Mouse (Mus musculus) intestine, postnatal 0 days (tissue): ENCODE measurements around the gene Sdhaf1. TPM values are rescaled to one million over a fixed set of nuclear protein-coding genes. Genes with fewer than 3 reads are reported as not detected.

Source experiments
- ATAC-seq: fragments of 200-750 bp; cut with Nextera tagmentation; 2 replicates; pipeline ENCODE4 v1.8.0; 2017; ENCODE audit warnings: mild to moderate bottlenecking, moderate TSS enrichment, moderate library complexity
- H3K27ac ChIP-seq: fragments of 300-500 bp; sonication (generic); 2 replicates; pipeline ENCODE4 v1.5.1; 2014; ENCODE audit warnings: mild to moderate bottlenecking, low read depth, low read length, moderate library complexity
- H3K27me3 ChIP-seq: fragments of 300-500 bp; sonication (generic); replicated peaks from 2 replicates; pipeline ENCODE4 v1.6.1; 2014; ENCODE audit warnings: low read length, mixed read lengths; ENCODE audit not compliant: control insufficient read depth, insufficient read depth
- H3K36me3 ChIP-seq: fragments of 300-500 bp; sonication (generic); 2 replicates; pipeline ENCODE4 v1.6.1; 2014; ENCODE audit warnings: mild to moderate bottlenecking, moderate library complexity; ENCODE audit not compliant: control insufficient read depth, insufficient read depth
- H3K4me1 ChIP-seq: fragments of 300-500 bp; sonication (generic); replicated peaks from 2 replicates; pipeline ENCODE4 v1.6.1; 2014; ENCODE audit warnings: antibody characterized with exemption, low read length, mixed read lengths; ENCODE audit not compliant: control insufficient read depth, insufficient read depth
- H3K4me2 ChIP-seq: fragments of 300-500 bp; sonication (generic); replicated peaks from 2 replicates; pipeline ENCODE4 v1.6.1; 2014; ENCODE audit warnings: low read depth, mild to moderate bottlenecking, moderate library complexity
- H3K4me3 ChIP-seq: fragments of 300-500 bp; sonication (generic); 2 replicates; pipeline ENCODE4 v1.5.1; 2014; ENCODE audit warnings: low read depth, low read length
- H3K9ac ChIP-seq: fragments of 300-500 bp; sonication (generic); 2 replicates; pipeline ENCODE4 v1.6.1; 2014; ENCODE audit warnings: mild to moderate bottlenecking, low read depth, low read length
- H3K9me3 ChIP-seq: fragments of 300-500 bp; sonication (generic); 2 replicates; pipeline ENCODE4 v1.6.1; 2016; ENCODE audit warnings: mixed run types; ENCODE audit not compliant: control insufficient read depth
- CTCF ChIP-seq: sonication (generic); IDR thresholded peaks from 2 replicates; pipeline ENCODE4 v1.5.1; 2016; ENCODE audit warnings: low read depth, mild to moderate bottlenecking, control low read depth, antibody characterized with exemption, moderate library complexity
- WGBS: fragments of 180-500 bp; shearing (Covaris S2); extraction: QIAGEN DNeasy Blood & Tissue Kit; methylation state at CpG from one replicate; pipeline ENCODE4 v1.1.7; 2014; 5-methylcytosine and 5-hydroxymethylcytosine counted together
- polyA plus RNA-seq: library from polyadenylated mRNA; unstranded; fragments of >200 nt; fragmentation: Nextera tagmentation; extraction: Ambion mirVana; gene quantifications from 2 replicates; pipeline ENCODE4 v1.2.1, GENCODE M21; 2015

Gene Sdhaf1
- polyA plus RNA-seq, 1 experiment from 2014 or later = 18.3 TPM

- no peaks in the 10 kb centered on the region for H3K27me3 ChIP-seq
- H3K27ac ChIP-seq = 0 out of 2 replicates have a peak overlapping the region, but pooled peaks have one; percentile 62
- H3K9ac ChIP-seq = no peak overlapping the region
- no peaks in the 10 kb centered on the region for H3K9me3 ChIP-seq
- no peaks in the 10 kb centered on the region; the same call in 1 of the 2 replicates for H3K36me3 ChIP-seq
- 44% methylated on average over 7 of the region's 7 CpGs for WGBS
- peak; percentile 59; the same call in 1 of the 2 replicates for ATAC-seq
- H3K4me3 ChIP-seq = peak overlapping the region; percentile 23
- TF ChIP-seq CTCF = no peak
- peak overlapping the region; percentile 62 for H3K4me2 ChIP-seq
- H3K4me1 ChIP-seq = 0 out of 2 replicates have a peak, but pooled peaks cover 9% of the 10 kb centered on the region
These were observed 34.9 kb upstream of the Sdhaf1 start for GRCm38 (mm10) chr7:30358378-30359186.

GRCm38 (mm10) chr7:30354059-30354458 is 30.4 kb upstream of the Sdhaf1 start:
- 0 out of 2 replicates have a peak, but pooled peaks cover 4% of the 10 kb centered on the region for H3K4me1 ChIP-seq
- H3K27ac ChIP-seq = no peak overlapping the region
- H3K27me3 ChIP-seq = 0 out of 2 replicates have a peak, but pooled peaks cover 3% of the 10 kb centered on the region
- H3K4me3 ChIP-seq = no peak overlapping the region
- no peak overlapping the region for H3K4me2 ChIP-seq
- H3K9ac ChIP-seq = no peak overlapping the region
- no peak for TF ChIP-seq CTCF
- H3K9me3 ChIP-seq = no peaks in the 10 kb centered on the region
- 77% methylated on average over 4 of the region's 4 CpGs for WGBS
- no peaks in the 10 kb centered on the region for H3K36me3 ChIP-seq
- ATAC-seq = no peak

- peak; percentile 85 for TF ChIP-seq CTCF
- H3K4me3 ChIP-seq = no peak overlapping the region
- peaks cover 4% of the 10 kb centered on the region; the same call in 1 of the 2 replicates for H3K27me3 ChIP-seq
- ATAC-seq = peak; percentile 89
- H3K27ac ChIP-seq = no peak overlapping the region
- no peak overlapping the region for H3K9ac ChIP-seq
- H3K9me3 ChIP-seq = no peaks in the 10 kb centered on the region
- no peak overlapping the region for H3K4me2 ChIP-seq
- no peaks in the 10 kb centered on the region for H3K36me3 ChIP-seq
- H3K4me1 ChIP-seq = 0 out of 2 replicates have a peak, but pooled peaks cover 1% of the 10 kb centered on the region
- 11% methylated on average over 6 of the region's 6 CpGs for WGBS
These were observed 29.7 kb upstream of the Sdhaf1 start for GRCm38 (mm10) chr7:30353279-30353822.

GRCm38 (mm10) chr7:30347828-30348227 is 24.1 kb upstream of the Sdhaf1 start:
- 3% methylated on average over 30 of the region's 30 CpGs for WGBS
- no peaks in the 10 kb centered on the region for H3K9me3 ChIP-seq
- H3K36me3 ChIP-seq = no peaks in the 10 kb centered on the region
- ATAC-seq = peak; percentile 19; the same call in 1 of the 2 replicates
- H3K27me3 ChIP-seq = peaks cover 20% of the 10 kb centered on the region
- no peak overlapping the region for H3K27ac ChIP-seq
- TF ChIP-seq CTCF = peak; percentile 92
- no peak overlapping the region for H3K9ac ChIP-seq
- H3K4me1 ChIP-seq = no peaks in the 10 kb centered on the region
- H3K4me3 ChIP-seq = no peak overlapping the region
- 0 out of 2 replicates have a peak overlapping the region, but pooled peaks have one; percentile 24 for H3K4me2 ChIP-seq

GRCm38 (mm10) chr7:30346635-30347379 is 23.1 kb upstream of the Sdhaf1 start:
- no peak overlapping the region for H3K27ac ChIP-seq
- H3K36me3 ChIP-seq = no peaks in the 10 kb centered on the region
- no peak for ATAC-seq
- no peak overlapping the region for H3K4me3 ChIP-seq
- WGBS = 24% methylated on average over 21 of the region's 21 CpGs
- no peak for TF ChIP-seq CTCF
- H3K9me3 ChIP-seq = no peaks in the 10 kb centered on the region
- H3K4me2 ChIP-seq = no peak overlapping the region
- no peak overlapping the region for H3K9ac ChIP-seq
- no peaks in the 10 kb centered on the region for H3K4me1 ChIP-seq
- H3K27me3 ChIP-seq = peaks cover 20% of the 10 kb centered on the region
